Mouse (Mus musculus): Measurements from ENCODE around the gene Map4k1. TPM values are rescaled to one million over a fixed set of nuclear protein-coding genes. Genes with fewer than 3 reads are reported as not detected.
A peak's percentile ranks its signal among the peaks of the same experiment; 100 is the strongest.

Gene Map4k1
- 5.4 and 6.2 TPM in 2 replicates for polyA plus RNA-seq (2016; fragmentation: Nextera tagmentation; extraction: Ambion mirVana)

DNA sequence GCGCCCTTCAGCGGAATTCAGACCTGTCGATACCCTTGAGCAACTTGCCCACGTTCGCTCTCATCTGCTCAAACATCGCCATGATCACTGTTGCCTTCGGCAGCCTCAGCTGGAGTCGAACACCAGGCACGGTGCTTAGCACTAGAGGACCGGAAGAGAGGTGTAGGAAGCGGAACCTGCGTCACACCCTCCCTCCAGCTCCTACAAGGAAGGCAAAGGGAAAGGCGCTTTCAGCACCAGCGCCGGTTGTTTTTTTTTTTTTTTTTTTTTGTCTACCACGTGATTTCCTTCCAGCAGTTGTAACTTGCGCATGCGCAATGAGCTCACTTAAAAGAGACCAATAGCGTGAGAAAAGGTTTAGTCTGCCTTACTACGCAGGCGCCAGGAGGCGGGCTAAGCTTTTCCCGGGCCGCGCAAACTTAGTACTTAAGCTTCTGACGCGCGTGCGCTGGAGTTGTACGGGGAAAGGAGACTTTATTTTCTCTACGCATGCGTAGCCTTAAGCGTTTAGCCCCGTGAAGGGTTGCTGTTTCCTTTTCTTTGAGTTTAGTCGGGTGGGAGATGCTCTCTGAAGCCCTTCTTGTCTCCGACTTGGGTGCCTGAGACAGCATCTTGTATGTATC is at the start of gene Map4k1, which contains the start of gene Eif3k:
Gene Map4k1 (plus strand): TSS at position 400 of the 623 bp plus-strand sequence.
Gene Eif3k (minus strand): TSS at position 214 of the 623 bp plus-strand sequence.
- ATAC-seq (ENCODE audit: low FRiP score, low read depth), result peak; percentile 96
- Histone ChIP-seq H3K27me3 (no peaks in the 10 kb centered on the region), H3K4me2 (replicated peaks) (peak within 1 kb of the TSS; percentile 86), H3K4me1 (peaks cover 14% of the 10 kb centered on the region), H3K4me3 (peak within 1 kb of the TSS; percentile 80), H3K27ac (replicated peaks) (peak within 1 kb of the TSS; percentile 69), H3K9me3 (no peaks in the 10 kb centered on the region), H3K9ac (replicated peaks) (peak within 1 kb of the TSS; percentile 77), H3K36me3 (peaks cover 26% of the 10 kb centered on the region)
- WGBS, result under 1% methylated on average over 36 of the region's 36 CpGs

DNA sequence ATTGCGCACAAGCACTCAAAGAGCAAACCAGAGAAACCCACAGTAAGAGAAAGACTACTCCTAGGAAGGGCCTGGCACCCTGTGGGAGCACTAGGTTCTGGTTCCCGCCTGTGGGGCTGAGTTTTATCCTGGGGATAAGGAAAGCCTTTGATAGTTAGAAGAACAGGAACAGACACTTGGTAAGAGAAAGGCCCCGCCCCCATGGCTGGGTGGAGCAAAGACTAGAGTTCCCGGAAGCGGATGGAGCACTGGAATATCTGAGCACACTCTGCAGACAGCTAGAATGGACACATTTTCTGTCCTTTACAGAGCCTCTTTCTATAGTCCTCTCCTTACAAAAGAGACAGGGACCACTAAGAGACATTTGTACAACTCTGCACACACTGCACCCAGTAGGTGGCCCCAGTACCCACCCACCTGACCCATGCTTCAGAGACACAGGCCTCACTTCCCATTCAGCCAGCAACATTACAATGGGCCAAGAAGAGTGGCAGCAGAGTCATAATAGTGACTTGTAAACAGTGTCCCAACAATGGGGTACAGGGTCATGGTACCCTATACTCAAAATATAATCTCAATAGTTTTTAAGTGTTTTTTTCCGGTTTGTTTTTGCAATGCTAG is 49.3 kb upstream of the Map4k1 start:
- Histone ChIP-seq H3K4me1 (peaks cover 24% of the 10 kb centered on the region; the same call in 1 of the 2 replicates), H3K36me3 (peaks cover 6% of the 10 kb centered on the region; the same call in 1 of the 2 replicates), H3K4me2 (replicated peaks) (no peak overlapping the region), H3K27me3 (no peaks in the 10 kb centered on the region), H3K27ac (replicated peaks) (no peak overlapping the region), H3K9ac (replicated peaks) (no peak overlapping the region), H3K4me3 (no peak overlapping the region), H3K9me3 (no peaks in the 10 kb centered on the region)
- WGBS, result 82% methylated on average over 6 of the region's 6 CpGs
- no peak for ATAC-seq (ENCODE audit: low FRiP score, low read depth)

DNA sequence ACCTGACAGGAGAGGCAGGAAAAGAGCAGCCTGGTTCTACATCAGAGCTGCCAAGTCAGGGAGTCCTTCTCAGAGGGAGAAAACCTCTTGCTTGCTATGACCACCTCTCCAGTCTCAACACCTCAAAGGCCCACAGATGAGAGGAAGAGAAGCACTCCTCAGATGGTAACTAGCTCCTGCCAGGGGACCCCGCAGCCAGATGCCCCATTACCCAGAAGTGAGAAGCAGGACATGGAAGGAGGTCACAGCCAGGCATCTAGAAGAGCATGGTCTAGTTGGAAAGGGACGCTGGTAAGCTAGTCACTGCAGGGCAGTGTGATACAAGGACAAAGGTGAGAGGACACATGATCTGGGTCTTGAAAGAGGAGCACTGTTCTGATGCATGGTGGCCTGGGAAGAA is 48.0 kb upstream of the Map4k1 start:
- Histone ChIP-seq H3K9ac (replicated peaks) (no peak overlapping the region), H3K4me2 (replicated peaks) (no peak overlapping the region), H3K27me3 (no peaks in the 10 kb centered on the region), H3K27ac (replicated peaks) (no peak overlapping the region), H3K4me3 (no peak overlapping the region), H3K4me1 (peaks cover 26% of the 10 kb centered on the region), H3K36me3 (peaks cover 6% of the 10 kb centered on the region; the same call in 1 of the 2 replicates), H3K9me3 (no peaks in the 10 kb centered on the region)
- no peak for ATAC-seq (ENCODE audit: low FRiP score, low read depth)
- WGBS, result 95% methylated on average over 2 of the region's 2 CpGs

DNA sequence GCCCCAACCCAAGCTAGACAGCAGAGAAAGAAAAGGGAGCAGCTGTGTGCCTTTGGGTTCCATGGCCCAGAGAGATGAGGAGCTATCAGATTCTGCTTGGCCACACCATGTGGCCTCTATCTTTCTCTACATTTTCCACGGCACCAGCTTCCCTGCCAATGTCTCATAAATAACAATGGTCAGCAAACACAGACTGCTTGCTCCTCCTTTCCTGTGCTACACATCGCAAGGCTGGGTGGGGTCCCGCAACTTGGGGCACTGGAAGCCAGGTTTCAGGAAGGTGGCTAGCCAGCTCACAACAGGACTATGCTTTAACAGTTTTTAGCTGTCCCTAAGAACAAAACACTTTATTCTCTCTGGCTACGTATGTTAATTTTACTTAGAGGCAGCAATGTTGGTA is 45.1 kb upstream of the Map4k1 start:
- no peak overlapping the region for H3K9ac ChIP-seq (replicated peaks)
- H3K36me3 ChIP-seq, result peaks cover 6% of the 10 kb centered on the region; the same call in 1 of the 2 replicates
- no peak for ATAC-seq (ENCODE audit: low FRiP score, low read depth)
- H3K27me3 ChIP-seq, result no peaks in the 10 kb centered on the region
- H3K27ac ChIP-seq (replicated peaks), result peak overlapping the region; percentile 21; the same call in 1 of the 2 replicates
- H3K4me3 ChIP-seq, result no peak overlapping the region
- peaks cover 19% of the 10 kb centered on the region for H3K4me1 ChIP-seq
- no peak overlapping the region for H3K4me2 ChIP-seq (replicated peaks)
- 70% methylated on average over 4 of the region's 4 CpGs for WGBS
- no peaks in the 10 kb centered on the region for H3K9me3 ChIP-seq

DNA sequence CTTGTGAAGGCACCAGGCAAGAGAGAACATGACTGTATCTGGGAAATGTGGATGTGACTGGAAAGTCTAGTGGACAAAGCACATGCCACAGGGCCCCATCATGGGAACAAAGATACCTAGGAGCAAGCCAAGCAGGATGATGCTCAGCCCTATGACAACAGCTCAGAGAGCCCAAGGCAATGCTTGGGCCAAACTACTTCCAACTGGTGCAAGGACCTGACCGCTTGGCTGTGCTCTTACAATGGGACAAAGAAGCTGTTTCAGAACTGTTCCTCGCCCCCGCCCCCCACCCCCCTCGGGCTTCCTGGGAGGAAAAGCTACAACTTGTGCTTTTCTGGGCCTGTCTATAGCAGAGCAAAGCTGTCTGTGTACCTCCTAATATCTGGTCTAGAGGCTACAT is 43.2 kb upstream of the Map4k1 start:
- Histone ChIP-seq H3K4me3 (no peak overlapping the region), H3K9me3 (no peaks in the 10 kb centered on the region), H3K27me3 (no peaks in the 10 kb centered on the region), H3K4me1 (peaks cover 19% of the 10 kb centered on the region), H3K27ac (replicated peaks) (no peak overlapping the region), H3K4me2 (replicated peaks) (no peak overlapping the region), H3K9ac (replicated peaks) (no peak overlapping the region), H3K36me3 (peaks cover 9% of the 10 kb centered on the region; the same call in 1 of the 2 replicates)
- WGBS, result 62% methylated on average over 4 of the region's 4 CpGs
- no peak for ATAC-seq (ENCODE audit: low FRiP score, low read depth)

DNA sequence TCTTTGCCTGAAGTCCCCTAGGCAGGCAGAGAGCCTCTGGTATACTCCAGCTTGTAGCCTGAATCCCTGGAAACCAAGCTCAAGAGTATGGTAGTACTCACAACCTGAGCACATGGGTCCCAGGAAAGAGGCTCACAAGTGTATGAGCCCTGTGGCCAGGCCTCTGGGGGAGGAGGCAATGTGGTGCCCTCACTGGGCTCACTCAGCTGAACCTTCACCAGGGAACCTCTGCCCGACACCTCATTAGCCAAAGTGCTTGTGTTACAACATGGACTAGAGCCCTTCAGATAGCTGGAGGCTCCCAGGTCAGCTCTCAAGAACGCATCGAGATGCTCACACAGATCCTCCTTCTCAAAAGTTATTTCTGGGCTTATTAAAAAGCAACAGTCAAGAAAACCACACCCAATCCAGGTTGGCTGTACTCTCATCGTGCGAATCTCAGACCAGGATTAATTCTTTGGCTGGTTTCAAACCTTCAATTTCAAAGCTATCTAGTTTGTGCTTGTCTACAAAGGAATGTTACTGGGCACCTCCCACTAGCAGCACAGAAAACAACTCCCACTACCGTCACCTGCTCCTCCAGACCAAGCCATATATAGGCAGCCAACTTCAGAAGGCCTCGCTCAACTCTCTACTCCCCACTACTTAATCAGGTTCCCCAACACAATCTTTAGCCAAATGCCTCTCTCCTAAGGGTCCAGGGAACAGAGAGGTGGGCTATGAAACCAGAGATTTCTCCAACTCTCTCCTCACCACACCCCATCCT is 42.2 kb upstream of the Map4k1 start:
- Histone ChIP-seq H3K36me3 (0 out of 2 replicates have a peak, but pooled peaks cover 3% of the 10 kb centered on the region), H3K27ac (replicated peaks) (no peak overlapping the region), H3K4me1 (peaks cover 19% of the 10 kb centered on the region), H3K4me3 (no peak overlapping the region), H3K9ac (replicated peaks) (no peak overlapping the region), H3K4me2 (replicated peaks) (no peak overlapping the region), H3K9me3 (no peaks in the 10 kb centered on the region), H3K27me3 (no peaks in the 10 kb centered on the region)
- ATAC-seq (ENCODE audit: low FRiP score, low read depth), result no peak
- WGBS, result 96% methylated on average over 7 of the region's 7 CpGs

DNA sequence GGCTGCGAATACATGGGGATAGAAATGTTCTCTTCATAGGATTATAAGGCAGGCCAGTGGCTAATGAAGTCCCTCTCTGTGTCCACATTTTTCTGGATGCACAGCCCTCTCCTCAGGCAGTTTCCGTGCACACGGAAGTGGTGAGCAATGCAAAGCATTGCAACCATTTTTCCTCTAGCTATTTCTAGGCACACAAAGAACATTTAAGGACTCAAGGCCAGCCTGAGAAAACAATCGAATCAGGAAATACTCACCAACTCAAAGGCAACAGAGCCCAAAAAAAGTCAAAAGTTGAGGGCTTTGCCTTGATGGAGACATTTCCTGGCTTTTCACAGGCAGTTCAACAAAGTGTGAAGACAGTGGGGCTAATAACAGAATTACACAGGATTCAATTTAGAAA is 40.7 kb upstream of the Map4k1 start:
- no peaks in the 10 kb centered on the region for H3K9me3 ChIP-seq
- H3K4me1 ChIP-seq, result peaks cover 34% of the 10 kb centered on the region
- no peak overlapping the region; the same call in 1 of the 2 replicates for H3K27ac ChIP-seq (replicated peaks)
- H3K9ac ChIP-seq (replicated peaks), result no peak overlapping the region
- no peak overlapping the region for H3K4me2 ChIP-seq (replicated peaks)
- H3K36me3 ChIP-seq, result 0 out of 2 replicates have a peak, but pooled peaks cover 3% of the 10 kb centered on the region
- ATAC-seq (ENCODE audit: low FRiP score, low read depth), result no peak
- 83% methylated on average over 4 of the region's 4 CpGs for WGBS
- no peaks in the 10 kb centered on the region for H3K27me3 ChIP-seq
- no peak overlapping the region for H3K4me3 ChIP-seq

DNA sequence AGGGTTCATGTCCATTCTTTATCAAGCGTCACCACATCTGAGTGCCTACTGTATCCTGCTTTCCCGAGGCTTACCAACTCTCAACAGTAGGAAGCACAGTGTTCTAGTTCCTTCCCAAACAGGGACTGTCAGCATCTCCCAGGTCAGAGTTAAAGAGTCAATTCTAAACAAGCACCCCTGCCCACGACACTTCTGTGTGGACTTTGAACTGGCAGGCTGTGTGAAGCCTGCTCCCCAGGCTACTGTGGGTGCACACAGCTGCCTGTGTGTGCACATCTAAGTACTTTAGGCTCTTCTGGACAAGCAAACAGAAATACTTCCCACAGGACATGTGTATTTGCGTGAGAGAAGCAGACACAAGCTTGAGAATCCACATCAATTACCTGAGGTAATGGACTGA is 40.3 kb upstream of the Map4k1 start:
- WGBS, result 83% methylated on average over 4 of the region's 4 CpGs
- Histone ChIP-seq H3K4me2 (replicated peaks) (no peak overlapping the region), H3K4me1 (peaks cover 38% of the 10 kb centered on the region), H3K27me3 (no peaks in the 10 kb centered on the region), H3K27ac (replicated peaks) (peak overlapping the region; percentile 46; the same call in 1 of the 2 replicates), H3K36me3 (0 out of 2 replicates have a peak, but pooled peaks cover 3% of the 10 kb centered on the region), H3K4me3 (no peak overlapping the region), H3K9ac (replicated peaks) (no peak overlapping the region), H3K9me3 (no peaks in the 10 kb centered on the region)
- no peak for ATAC-seq (ENCODE audit: low FRiP score, low read depth)

DNA sequence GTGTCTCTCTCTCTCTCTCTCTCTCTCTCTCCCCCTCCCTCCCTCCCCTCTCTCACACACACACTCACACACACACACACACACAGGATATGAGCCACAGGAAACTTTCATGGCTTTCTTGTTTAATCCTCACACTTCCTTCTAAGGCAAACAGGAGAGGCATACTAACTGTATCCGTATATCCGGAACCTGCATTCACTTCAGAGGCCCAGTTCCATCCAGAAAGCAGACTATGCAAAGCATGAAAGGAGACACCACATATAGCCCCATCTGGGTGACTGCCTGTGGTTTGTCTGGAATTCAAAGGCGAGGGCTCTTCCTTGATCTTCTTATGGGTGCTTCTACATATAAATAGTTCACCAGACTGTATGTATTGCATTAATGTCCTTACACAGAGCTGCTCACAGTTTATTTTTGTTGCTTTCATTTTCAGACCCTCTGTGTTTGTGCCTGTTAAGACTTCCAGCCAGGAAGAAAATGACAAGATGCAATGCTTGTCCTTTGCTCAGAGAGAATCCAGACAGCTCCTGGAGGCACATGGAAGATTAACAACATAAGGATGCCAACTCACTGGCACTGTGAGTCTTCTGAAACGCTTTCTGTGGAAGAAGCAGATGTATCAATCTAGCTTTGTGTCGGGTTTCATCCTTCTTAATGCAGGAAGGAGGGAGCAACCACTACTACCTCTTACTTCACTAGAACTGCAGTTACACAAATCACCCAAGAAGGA is 38.2 kb upstream of the Map4k1 start:
- no peaks in the 10 kb centered on the region for H3K9me3 ChIP-seq
- ATAC-seq (ENCODE audit: low FRiP score, low read depth), result no peak
- 0 out of 2 replicates have a peak, but pooled peaks cover 3% of the 10 kb centered on the region for H3K36me3 ChIP-seq
- H3K4me2 ChIP-seq (replicated peaks), result no peak overlapping the region
- no peaks in the 10 kb centered on the region for H3K27me3 ChIP-seq
- no peak overlapping the region for H3K27ac ChIP-seq (replicated peaks)
- no peak overlapping the region for H3K9ac ChIP-seq (replicated peaks)
- no peak overlapping the region for H3K4me3 ChIP-seq
- WGBS, result 75% methylated on average over 5 of the region's 5 CpGs
- H3K4me1 ChIP-seq, result peaks cover 39% of the 10 kb centered on the region

DNA sequence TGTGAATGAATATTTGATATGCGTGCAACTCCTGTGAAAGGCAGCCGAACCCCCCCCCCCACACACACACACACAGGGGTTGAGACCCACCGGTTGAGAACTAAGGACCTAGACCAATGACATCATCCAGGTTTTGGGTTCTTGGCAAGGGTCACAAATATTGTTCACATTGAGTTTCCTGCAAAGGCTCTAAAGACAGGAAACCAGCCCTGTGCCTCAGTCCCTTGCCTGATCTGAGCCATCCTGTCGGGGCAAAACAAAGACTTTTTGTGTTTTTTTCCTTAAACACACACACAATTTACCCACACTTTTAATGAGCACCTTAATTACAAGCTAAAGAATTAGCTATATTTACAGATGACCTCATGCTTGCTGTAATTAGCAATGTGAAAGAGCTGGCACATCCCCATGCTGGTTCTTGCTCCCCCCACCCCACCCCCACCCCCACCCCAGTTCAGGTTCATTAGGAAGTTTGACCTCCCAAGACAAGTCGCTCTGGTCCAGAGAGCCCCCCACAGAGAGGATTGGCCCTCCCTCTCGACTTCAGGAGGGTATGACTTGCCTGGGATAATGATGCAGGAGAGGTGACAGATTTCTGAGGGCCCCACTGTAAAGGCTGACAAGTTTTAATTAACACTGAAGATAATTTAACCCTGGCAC is 37.0 kb upstream of the Map4k1 start:
- no peaks in the 10 kb centered on the region for H3K9me3 ChIP-seq
- WGBS, result 55% methylated on average over 6 of the region's 6 CpGs
- 0 out of 2 replicates have a peak overlapping the region, but pooled peaks have one; percentile 39 for H3K27ac ChIP-seq (replicated peaks)
- H3K9ac ChIP-seq (replicated peaks), result no peak overlapping the region
- peaks cover 35% of the 10 kb centered on the region for H3K4me1 ChIP-seq
- H3K27me3 ChIP-seq, result no peaks in the 10 kb centered on the region
- no peak for ATAC-seq (ENCODE audit: low FRiP score, low read depth)
- H3K36me3 ChIP-seq, result peaks cover 3% of the 10 kb centered on the region; the same call in 1 of the 2 replicates
- H3K4me3 ChIP-seq, result no peak overlapping the region
- no peak overlapping the region for H3K4me2 ChIP-seq (replicated peaks)

All from midbrain, embryonic 12.5 days (tissue).